Mouse (Mus musculus) layer of hippocampus, adult 9-11 months (tissue): ENCODE measurements at regions not wholly inside any gene's neighbourhood (a gene's known extent, or its start where the extent isn't known, plus 50 kb on each side); places are given as distances from the start of the nearest gene placed in this dataset.

Experiments
- DNase-seq: peaks from one replicate; pipeline ENCODE4 v3.0.0; 2022

- DNase-seq: no peak
Measured at GRCm38 (mm10) chr9:74655956-74656355, 205.8 kb upstream of the Onecut1 start.

GRCm38 (mm10) chr9:74656392-74656791 lies 205.3 kb upstream of the Onecut1 start:
- DNase-seq: no peak

- DNase-seq: no peak
Measured at GRCm38 (mm10) chr9:74671356-74671952, 190.3 kb upstream of the Onecut1 start.

GRCm38 (mm10) chr9:74672261-74672660 lies 189.5 kb upstream of the Onecut1 start:
- DNase-seq: no peak

GRCm38 (mm10) chr9:74698229-74698628 lies 163.5 kb upstream of the Onecut1 start:
- DNase-seq: no peak

- no peak for DNase-seq
Measured at GRCm38 (mm10) chr9:74705698-74706097, 156.0 kb upstream of the Onecut1 start.

- DNase-seq: no peak
Measured at GRCm38 (mm10) chr9:74707608-74708007, 154.1 kb upstream of the Onecut1 start.

- DNase-seq: no peak
Measured at GRCm38 (mm10) chr9:74711698-74712097, 150.0 kb upstream of the Onecut1 start.

- DNase-seq: peak; percentile 30
Measured at GRCm38 (mm10) chr9:74732451-74732850, 129.3 kb upstream of the Onecut1 start.

- DNase-seq: no peak
Measured at GRCm38 (mm10) chr9:74741949-74742348, 119.8 kb upstream of the Onecut1 start.

- DNase-seq: peak; percentile 52
Measured at GRCm38 (mm10) chr9:74747886-74748285, 113.8 kb upstream of the Onecut1 start.

GRCm38 (mm10) chr9:74758025-74758424 lies 103.7 kb upstream of the Onecut1 start:
- no peak for DNase-seq

- no peak for DNase-seq
Measured at GRCm38 (mm10) chr9:74758876-74759275, 102.8 kb upstream of the Onecut1 start.

GRCm38 (mm10) chr9:74780419-74780818 lies 81.3 kb upstream of the Onecut1 start:
- DNase-seq: no peak

GRCm38 (mm10) chr9:74793394-74793793 lies 68.3 kb upstream of the Onecut1 start:
- no peak for DNase-seq

GRCm38 (mm10) chr9:74795994-74796393 lies 65.7 kb upstream of the Onecut1 start:
- no peak for DNase-seq

GRCm38 (mm10) chr9:74797272-74797844 lies 64.4 kb upstream of the Onecut1 start:
- DNase-seq: no peak

GRCm38 (mm10) chr9:74801091-74801490 lies 60.6 kb upstream of the Onecut1 start:
- no peak for DNase-seq

- DNase-seq: no peak
Measured at GRCm38 (mm10) chr9:74811437-74811836, 50.3 kb upstream of the Onecut1 start.
